Comparison of ENCODE assay signal across 7 mouse cellular contexts in the genomic region with DNA sequence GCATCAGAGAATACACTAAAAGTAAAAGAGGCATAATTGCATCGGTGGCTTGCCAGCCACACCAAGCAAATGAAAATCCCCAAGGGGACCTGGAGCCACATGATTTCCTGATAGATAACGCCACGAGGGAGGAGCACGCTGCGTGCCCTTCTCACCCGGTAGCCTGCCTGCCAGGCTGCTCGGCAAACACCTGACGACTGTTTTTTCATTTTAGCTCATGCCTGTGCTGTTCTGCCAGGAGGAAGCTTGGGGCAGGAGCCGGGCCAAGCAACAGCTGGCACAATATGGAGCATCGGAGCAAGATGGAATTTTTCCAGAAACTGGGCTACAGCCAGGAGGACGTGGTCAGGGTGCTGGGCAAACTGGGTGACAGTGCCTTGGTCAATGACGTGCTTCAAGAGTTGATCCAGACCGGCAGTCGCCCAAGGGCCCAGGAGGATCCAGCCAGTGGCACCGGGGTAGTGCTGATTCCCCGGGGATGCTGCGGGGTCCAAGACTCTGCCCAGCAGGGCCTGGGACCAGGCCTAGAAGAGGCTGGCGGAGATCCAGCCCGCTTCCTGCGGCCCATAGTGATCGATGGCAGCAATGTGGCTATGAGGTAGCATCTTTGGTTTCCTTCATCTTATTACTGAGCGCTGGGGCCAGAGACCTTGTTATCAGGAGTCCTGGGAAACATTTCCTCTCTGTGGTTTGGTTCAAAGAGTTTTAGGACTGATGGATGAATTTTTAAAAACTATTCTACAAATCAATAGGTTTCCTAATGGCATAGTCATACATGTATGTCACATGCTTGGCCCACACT. TPM values are rescaled to one million over a fixed set of nuclear protein-coding genes. Genes with fewer than 3 reads are reported as not detected.
DNase-seq lines count a peak whose midpoint lies in the region.

No protein-coding gene starts in this region.

- DNase-seq in lung, postnatal 4 days: peak; percentile 25 to 65
- DNase-seq in lung, postnatal 14 days: no peak
- DNase-seq in adrenal gland, postnatal 25 days: peak; percentile 41
- DNase-seq in gastrocnemius, postnatal 10 days: peak; percentile 21
- peak; percentile 50 for DNase-seq in thymus, postnatal 14 days
- DNase-seq in layer of hippocampus, adult 8-10 months (ENCODE audit: low spot score in 2 of 2): no peak
- DNase-seq in kidney, postnatal 4 days: no peak

RNA-seq across cellular contexts. Expression of a gene that starts 7.5 kb away (rescaled TPM):
- 0.18 and 0.24 TPM in 2 replicates for total RNA-seq in adrenal gland, postnatal 25 days (2021)
- total RNA-seq in gastrocnemius, postnatal 10 days (2021): under 1 TPM; 0.05 to 0.09 TPM
- total RNA-seq in layer of hippocampus, adult 8-10 months (2022): under 1 TPM in 3 of 4 experiments, not detected in 1; 0.10 to 0.31 (median 0.16) TPM

RNA-seq across cellular contexts. Expression of a gene that starts 47.1 kb away (rescaled TPM):
- total RNA-seq in adrenal gland, postnatal 25 days (2021): 25.2 and 30.3 TPM in 2 replicates
- 10 to 100 TPM; 14.5 to 17.6 TPM for total RNA-seq in gastrocnemius, postnatal 10 days (2021)
- total RNA-seq in layer of hippocampus, adult 8-10 months (2022): 10 to 100 TPM; 26.9 to 34.1 (median 32.9) TPM

RNA-seq across cellular contexts. Expression of a gene that starts 47.1 kb away (rescaled TPM):
- 278 and 285 TPM in 2 replicates for total RNA-seq in adrenal gland, postnatal 25 days (2021)
- total RNA-seq in gastrocnemius, postnatal 10 days (2021): 10 to 100 TPM; 81.0 to 85.2 TPM
- 10 to 100 TPM; 19.3 to 28.5 (median 23.8) TPM for total RNA-seq in layer of hippocampus, adult 8-10 months (2022)

Comparison
In these comparisons a context has a peak if more than half of its experiments do, and no peak if none do; other contexts are left out.
1. DNase-seq: peak in lung, postnatal 4 days (2 of 2), adrenal gland, postnatal 25 days (single experiment), gastrocnemius, postnatal 10 days (single experiment) and thymus, postnatal 14 days (single experiment); none in lung, postnatal 14 days (single experiment), layer of hippocampus, adult 8-10 months (0 of 2) and kidney, postnatal 4 days (0 of 2).